Mouse (Mus musculus) testis, adult 2 months (tissue): Measurements from ENCODE around the gene Otogl. TPM values are rescaled to one million over a fixed set of nuclear protein-coding genes. Genes with fewer than 3 reads are reported as not detected.

Experiments used
- H3K27ac ChIP-seq: fragments of 200-500 bp; 2 replicates; pipeline ENCODE4 v1.5.1; 2012; ENCODE audit warnings: low read depth, low read length; ENCODE audit not compliant: control insufficient read depth, insufficient read depth
- H3K27me3 ChIP-seq: fragments of 200-500 bp; 2 replicates; pipeline ENCODE4 v1.6.1; 2012; ENCODE audit warnings: mild to moderate bottlenecking, low read length, moderate library complexity; ENCODE audit not compliant: control insufficient read depth, insufficient read depth
- H3K36me3 ChIP-seq: fragments of 200-500 bp; 2 replicates; pipeline ENCODE4 v1.6.1; 2012; ENCODE audit warnings: mild to moderate bottlenecking, low read length; ENCODE audit not compliant: control insufficient read depth, insufficient read depth
- H3K4me1 ChIP-seq: fragments of 200-500 bp; 2 replicates; pipeline ENCODE4 v1.6.1; 2012; ENCODE audit warnings: low read length; ENCODE audit not compliant: control insufficient read depth, insufficient read depth
- H3K4me3 ChIP-seq: fragments of 200-500 bp; 2 replicates; pipeline ENCODE4 v1.5.1; 2012; ENCODE audit warnings: low read depth, mild to moderate bottlenecking, low read length, moderate library complexity, mixed read lengths; ENCODE audit not compliant: control insufficient read depth
- CTCF ChIP-seq: fragments of 200-500 bp; IDR thresholded peaks from 2 replicates; pipeline ENCODE4 v1.5.1; 2012; ENCODE audit warnings: low read depth, mild to moderate bottlenecking, inconsistent platforms, low read length, moderate library complexity; ENCODE audit not compliant: control insufficient read depth, insufficient read depth, insufficient replicate concordance
- POLR2A ChIP-seq: fragments of 200-500 bp; IDR thresholded peaks from 2 replicates; pipeline ENCODE4 v1.6.1; 2012; ENCODE audit warnings: low read depth, mild to moderate bottlenecking, inconsistent platforms, low read length, moderate library complexity; ENCODE audit not compliant: control insufficient read depth
- polyA plus RNA-seq: library from polyadenylated mRNA; depleted of rRNA; stranded (reverse); fragments of >200 nt; gene quantifications from 2 replicates; pipeline ENCODE4 v1.2.3, GENCODE M21; 2012

The Otogl gene
- polyA plus RNA-seq, 1 experiment: 0.01 TPM

- Histone ChIP-seq H3K27ac (no peak overlapping the region), H3K4me1 (no peaks in the 10 kb centered on the region), H3K27me3 (no peaks in the 10 kb centered on the region), H3K36me3 (no peaks in the 10 kb centered on the region), H3K4me3 (no peak overlapping the region)
- TF ChIP-seq POLR2A (no peak), CTCF (no peak)
Measured at GRCm38 (mm10) chr10:107860235-107860917, 51.6 kb downstream of the Otogl start.

GRCm38 (mm10) chr10:107859220-107859619 lies 52.7 kb downstream of the Otogl start:
- Histone ChIP-seq H3K4me3 (no peak overlapping the region), H3K27ac (no peak overlapping the region), H3K36me3 (no peaks in the 10 kb centered on the region), H3K4me1 (no peaks in the 10 kb centered on the region), H3K27me3 (no peaks in the 10 kb centered on the region)
- TF ChIP-seq CTCF (no peak), POLR2A (no peak)

- no peak for TF ChIP-seq POLR2A
- TF ChIP-seq CTCF: peak; percentile 22; the same call in 1 of the 2 replicates
Measured at GRCm38 (mm10) chr10:107858684-107859083, 53.2 kb downstream of the Otogl start.

DNA sequence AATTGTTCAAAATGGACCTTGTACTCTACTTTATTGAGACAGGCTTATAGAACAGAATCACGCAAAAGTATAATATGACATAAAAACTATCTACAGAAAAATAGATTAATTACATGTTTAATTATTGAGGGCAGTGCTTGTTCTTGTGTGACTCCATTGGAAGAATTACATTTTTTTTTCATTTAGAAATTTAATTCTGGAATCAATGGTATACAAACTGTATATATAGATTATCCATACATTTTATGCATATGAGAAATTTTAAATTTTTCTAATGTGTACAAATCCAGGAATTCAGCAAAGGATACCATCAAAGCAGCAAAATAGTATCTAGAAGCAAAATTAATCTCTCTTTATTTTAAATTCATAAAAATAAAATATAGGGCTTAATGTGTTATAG lies 67.0 kb downstream of the Otogl start:
- Histone ChIP-seq H3K4me3 (no peak overlapping the region), H3K27me3 (no peaks in the 10 kb centered on the region), H3K27ac (no peak overlapping the region), H3K4me1 (no peaks in the 10 kb centered on the region), H3K36me3 (no peaks in the 10 kb centered on the region)
- no peak for TF ChIP-seq POLR2A
- TF ChIP-seq CTCF: no peak

More at GRCm38 (mm10) chr10:107858684-107859083, 53.2 kb downstream of the Otogl start:
- H3K27ac ChIP-seq: no peak overlapping the region
- H3K4me1 ChIP-seq: no peaks in the 10 kb centered on the region
- H3K36me3 ChIP-seq: no peaks in the 10 kb centered on the region
- H3K4me3 ChIP-seq: no peak overlapping the region
- no peaks in the 10 kb centered on the region for H3K27me3 ChIP-seq

GRCm38 (mm10) chr10:107834452-107835239 lies 77.3 kb downstream of the Otogl start:
- Histone ChIP-seq H3K4me3 (no peak overlapping the region), H3K27ac (no peak overlapping the region), H3K36me3 (no peaks in the 10 kb centered on the region), H3K27me3 (no peaks in the 10 kb centered on the region), H3K4me1 (no peaks in the 10 kb centered on the region)
- no peak for TF ChIP-seq CTCF
- TF ChIP-seq POLR2A: no peak

DNA sequence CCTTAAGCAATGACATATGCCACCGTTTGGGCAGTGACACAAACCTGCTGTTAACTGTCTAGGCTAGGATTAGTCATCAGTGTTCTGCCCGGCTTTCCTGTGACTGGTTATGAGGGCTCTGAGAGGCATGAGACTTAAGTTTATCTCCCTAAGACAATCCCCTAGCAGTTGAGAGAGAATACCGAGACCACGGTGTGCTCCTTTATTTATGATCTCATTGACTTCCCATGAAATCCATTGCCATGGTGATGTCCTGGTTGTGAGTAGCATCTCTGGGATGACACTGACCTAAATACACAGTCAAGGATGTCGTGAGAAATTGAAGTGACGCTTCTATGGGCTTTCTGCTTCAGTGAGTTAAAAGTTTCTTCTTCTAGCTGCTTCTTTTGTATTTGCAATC lies 82.8 kb downstream of the Otogl start:
- Histone ChIP-seq H3K4me3 (no peak overlapping the region), H3K36me3 (no peaks in the 10 kb centered on the region), H3K4me1 (no peaks in the 10 kb centered on the region), H3K27ac (no peak overlapping the region), H3K27me3 (no peaks in the 10 kb centered on the region)
- TF ChIP-seq POLR2A (no peak), CTCF (no peak)

DNA sequence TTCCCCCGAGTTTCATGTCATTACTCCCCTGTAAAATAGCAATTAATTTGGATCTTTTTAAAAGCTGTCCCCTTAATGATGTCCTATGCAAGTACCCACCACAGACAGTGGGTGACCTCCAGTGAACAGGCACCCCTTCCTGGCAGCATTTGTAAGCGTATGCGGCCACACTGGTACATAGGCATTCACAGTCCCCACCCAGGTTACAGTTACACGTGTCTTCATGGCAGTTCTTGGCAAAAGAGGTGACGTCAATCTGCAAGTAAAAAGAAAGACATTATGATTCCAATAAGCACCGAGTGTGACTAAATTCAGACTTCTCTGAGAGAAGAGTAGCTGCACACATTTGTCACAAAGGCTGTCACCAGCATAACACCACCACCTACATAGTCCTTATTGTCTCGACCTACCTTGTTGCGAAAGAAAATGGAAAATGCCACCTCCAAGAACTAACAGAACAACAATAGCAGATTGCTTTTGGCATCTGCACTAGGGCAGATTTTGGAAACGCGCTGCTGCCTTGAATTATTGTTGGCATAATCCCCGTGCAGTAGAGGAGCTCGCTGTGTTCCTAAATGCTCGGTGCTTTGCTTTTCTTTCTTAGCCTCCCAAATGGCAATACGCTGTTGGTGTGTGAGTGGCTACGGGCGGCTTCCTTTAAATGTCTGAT lies 98.0 kb downstream of the Otogl start:
- H3K4me1 ChIP-seq: no peaks in the 10 kb centered on the region
- H3K27me3 ChIP-seq: no peaks in the 10 kb centered on the region
- H3K4me3 ChIP-seq: no peak overlapping the region
- no peak overlapping the region for H3K27ac ChIP-seq
- TF ChIP-seq CTCF (no peak), POLR2A (no peak)
- H3K36me3 ChIP-seq: no peaks in the 10 kb centered on the region
